Mouse (Mus musculus): ENCODE results near the gene Rnf7. TPM values are rescaled to one million over a fixed set of nuclear protein-coding genes. Genes with fewer than 3 reads are reported as not detected.
A peak's percentile ranks its signal among the peaks of the same experiment; 100 is the strongest.

Gene Rnf7
- polyA plus RNA-seq, 1 experiment from 2014 or later, result 208 TPM

DNA sequence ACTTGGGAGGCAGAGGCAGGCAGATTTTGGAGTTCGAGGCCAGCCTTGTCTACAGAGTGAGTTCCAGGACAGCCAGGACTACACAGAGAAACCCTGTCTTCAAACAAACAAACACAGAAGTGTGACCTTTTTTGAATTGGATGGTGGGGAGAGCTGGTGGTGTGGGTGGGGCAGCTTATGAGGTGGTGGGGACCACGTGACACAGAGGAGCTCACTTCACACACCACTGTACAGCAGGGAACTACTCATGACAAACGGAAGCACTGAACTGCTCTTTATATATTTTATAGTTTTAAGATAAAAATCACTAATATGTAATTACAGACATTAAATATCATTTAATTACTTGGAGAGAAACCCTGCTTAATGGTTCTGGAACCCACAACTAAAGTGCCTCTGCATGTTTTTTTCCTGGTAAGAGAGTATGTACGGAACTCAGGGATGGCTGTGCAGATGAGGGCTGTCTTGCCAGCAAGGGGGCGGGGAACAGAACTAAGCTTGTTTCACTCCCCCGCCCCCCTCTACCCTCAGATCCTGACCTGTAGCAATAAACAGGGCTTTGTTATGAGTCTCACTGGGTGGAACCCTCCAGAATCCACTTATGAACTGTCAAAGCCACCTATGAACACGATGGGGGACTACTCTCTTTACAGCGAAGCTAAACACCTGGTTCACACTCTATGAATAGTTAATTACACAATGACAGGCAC lies 8.8 kb downstream of the Rnf7 start:
- WGBS, result 63% methylated on average over 8 of the region's 8 CpGs
- H3K36me3 ChIP-seq, result peaks cover 74% of the 10 kb centered on the region
- no peak overlapping the region for H3K27ac ChIP-seq (replicated peaks)
- H3K9me3 ChIP-seq, result no peaks in the 10 kb centered on the region
- H3K4me3 ChIP-seq, result no peak overlapping the region
- no peak overlapping the region for H3K9ac ChIP-seq
- peaks cover 4% of the 10 kb centered on the region for H3K4me1 ChIP-seq
- no peaks in the 10 kb centered on the region for H3K27me3 ChIP-seq (replicated peaks)
- no peak overlapping the region for H3K4me2 ChIP-seq
- ATAC-seq (ENCODE audit: extremely low read depth, insufficient number of reproducible peaks, low FRiP score, low TSS enrichment), result no peak

DNA sequence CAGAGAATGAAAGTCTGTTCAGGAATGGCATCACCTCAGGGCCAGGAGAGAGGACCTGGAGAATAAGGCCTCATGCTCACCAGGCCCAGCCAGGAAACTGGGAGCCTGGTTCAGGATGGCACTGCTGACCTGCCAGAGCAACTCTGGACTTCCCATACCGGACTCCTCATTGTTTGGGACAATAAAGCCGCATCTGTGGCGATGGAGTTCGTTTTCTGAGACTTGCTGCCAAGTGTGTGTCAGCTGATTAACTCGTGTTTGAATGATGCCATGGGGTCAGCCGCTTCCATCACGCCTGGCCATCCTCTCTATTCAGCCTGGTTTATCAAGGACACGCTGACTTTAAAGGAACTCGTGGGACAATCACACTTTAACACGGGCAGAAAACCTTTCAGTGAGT lies 14.8 kb downstream of the Rnf7 start:
- no peak overlapping the region for H3K27ac ChIP-seq (replicated peaks)
- 68% methylated on average over 10 of the region's 10 CpGs for WGBS
- H3K4me1 ChIP-seq, result no peaks in the 10 kb centered on the region
- ATAC-seq (ENCODE audit: extremely low read depth, insufficient number of reproducible peaks, low FRiP score, low TSS enrichment), result no peak
- H3K4me3 ChIP-seq, result no peak overlapping the region
- H3K9me3 ChIP-seq, result peaks cover 14% of the 10 kb centered on the region
- H3K4me2 ChIP-seq, result no peak overlapping the region
- no peaks in the 10 kb centered on the region for H3K27me3 ChIP-seq (replicated peaks)
- peaks cover 78% of the 10 kb centered on the region for H3K36me3 ChIP-seq
- no peak overlapping the region for H3K9ac ChIP-seq

DNA sequence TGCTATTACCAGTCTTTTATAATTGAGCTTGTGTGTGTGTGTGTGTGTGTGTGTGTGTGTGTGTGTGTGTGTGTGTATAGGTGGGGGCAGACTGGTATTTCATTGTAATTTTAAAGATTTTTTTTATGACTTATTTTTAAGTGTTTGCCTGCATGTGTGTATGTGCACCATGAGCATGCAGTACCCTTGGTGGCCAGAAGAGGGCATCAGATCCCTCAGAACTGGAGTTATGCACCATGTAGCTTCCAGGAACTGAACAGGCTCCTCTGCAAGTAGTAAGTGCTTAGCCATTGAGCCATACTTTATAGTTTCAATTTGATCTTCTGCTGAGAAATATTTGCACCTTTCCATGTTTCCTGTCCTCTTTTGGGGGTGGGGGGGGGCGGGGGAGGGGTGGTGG lies 16.9 kb downstream of the Rnf7 start:
- Histone ChIP-seq H3K4me1 (no peaks in the 10 kb centered on the region), H3K4me3 (no peak overlapping the region), H3K9ac (no peak overlapping the region), H3K9me3 (peaks cover 14% of the 10 kb centered on the region), H3K27ac (replicated peaks) (no peak overlapping the region), H3K27me3 (replicated peaks) (no peaks in the 10 kb centered on the region), H3K4me2 (no peak overlapping the region), H3K36me3 (peaks cover 58% of the 10 kb centered on the region)
- WGBS, result 65% methylated on average over 1 of the region's 1 CpGs
- ATAC-seq (ENCODE audit: extremely low read depth, insufficient number of reproducible peaks, low FRiP score, low TSS enrichment), result no peak

DNA sequence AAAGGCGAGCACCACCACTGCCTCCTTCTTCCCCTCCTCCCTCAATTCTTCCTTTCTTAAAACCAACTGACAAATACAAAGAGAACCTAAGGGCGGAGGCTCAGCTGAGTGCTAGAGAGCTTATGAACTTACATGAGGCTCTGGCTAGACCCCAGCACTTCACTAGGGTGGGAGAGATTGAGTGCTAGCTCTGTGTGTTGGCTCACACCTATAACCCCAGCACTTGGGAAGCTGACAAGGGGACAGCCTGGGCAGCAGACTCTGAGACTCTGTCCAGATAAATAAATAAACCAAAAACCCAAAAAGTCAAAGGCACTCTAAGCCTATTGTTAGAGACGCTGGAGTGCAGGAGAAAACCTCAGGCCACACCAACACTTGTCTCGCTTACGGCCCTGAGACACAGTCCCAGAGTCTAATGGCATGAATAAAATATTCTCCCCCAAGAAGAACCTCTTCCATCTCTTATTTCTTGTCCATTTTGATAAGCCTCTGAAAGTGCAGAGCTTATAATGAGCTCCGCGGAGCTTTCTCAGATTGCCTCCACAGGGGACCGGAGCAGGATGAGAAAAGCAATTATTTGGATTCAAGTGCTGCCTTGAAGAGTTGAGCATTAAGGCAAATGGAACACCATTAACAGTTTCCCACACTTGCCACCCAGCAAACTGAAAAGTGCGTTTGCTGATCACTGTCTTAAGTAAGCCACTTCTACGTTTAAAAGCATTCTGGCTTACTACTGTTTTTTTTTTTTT lies 18.2 kb downstream of the Rnf7 start:
- Histone ChIP-seq H3K27ac (replicated peaks) (no peak overlapping the region), H3K4me3 (no peak overlapping the region), H3K9me3 (peaks cover 14% of the 10 kb centered on the region), H3K4me2 (no peak overlapping the region), H3K9ac (no peak overlapping the region), H3K27me3 (replicated peaks) (no peaks in the 10 kb centered on the region), H3K36me3 (peaks cover 46% of the 10 kb centered on the region), H3K4me1 (no peaks in the 10 kb centered on the region)
- WGBS, result 73% methylated on average over 10 of the region's 10 CpGs
- ATAC-seq (ENCODE audit: extremely low read depth, insufficient number of reproducible peaks, low FRiP score, low TSS enrichment), result no peak

DNA sequence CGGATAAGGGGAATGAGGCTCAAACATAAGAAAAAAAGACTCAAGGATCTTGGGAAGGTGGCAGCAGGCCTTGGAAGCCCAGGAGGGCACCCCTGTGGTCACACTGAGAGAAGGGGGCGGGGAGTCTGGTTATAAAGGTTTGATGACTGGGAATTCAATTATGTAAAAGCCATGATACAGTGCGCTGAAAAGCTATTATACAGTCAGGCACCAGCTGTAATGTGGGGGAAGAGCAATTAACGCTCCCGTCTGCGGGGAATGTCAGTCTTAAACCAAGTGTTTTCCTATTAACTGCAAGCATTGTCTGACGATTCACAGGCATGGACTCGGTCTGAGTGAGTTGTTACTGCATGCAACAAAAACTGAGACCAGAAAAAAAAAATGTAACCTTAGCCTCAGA lies 22.9 kb downstream of the Rnf7 start:
- no peak overlapping the region for H3K4me3 ChIP-seq
- no peak overlapping the region for H3K9ac ChIP-seq
- ATAC-seq (ENCODE audit: extremely low read depth, insufficient number of reproducible peaks, low FRiP score, low TSS enrichment), result no peak
- H3K36me3 ChIP-seq, result peaks cover 3% of the 10 kb centered on the region; the same call in 1 of the 2 replicates
- WGBS, result 76% methylated on average over 8 of the region's 8 CpGs
- H3K4me2 ChIP-seq, result no peak overlapping the region
- H3K9me3 ChIP-seq, result 0 out of 2 replicates have a peak, but pooled peaks cover 3% of the 10 kb centered on the region
- H3K27ac ChIP-seq (replicated peaks), result no peak overlapping the region
- H3K27me3 ChIP-seq (replicated peaks), result no peaks in the 10 kb centered on the region
- peaks cover 11% of the 10 kb centered on the region for H3K4me1 ChIP-seq

DNA sequence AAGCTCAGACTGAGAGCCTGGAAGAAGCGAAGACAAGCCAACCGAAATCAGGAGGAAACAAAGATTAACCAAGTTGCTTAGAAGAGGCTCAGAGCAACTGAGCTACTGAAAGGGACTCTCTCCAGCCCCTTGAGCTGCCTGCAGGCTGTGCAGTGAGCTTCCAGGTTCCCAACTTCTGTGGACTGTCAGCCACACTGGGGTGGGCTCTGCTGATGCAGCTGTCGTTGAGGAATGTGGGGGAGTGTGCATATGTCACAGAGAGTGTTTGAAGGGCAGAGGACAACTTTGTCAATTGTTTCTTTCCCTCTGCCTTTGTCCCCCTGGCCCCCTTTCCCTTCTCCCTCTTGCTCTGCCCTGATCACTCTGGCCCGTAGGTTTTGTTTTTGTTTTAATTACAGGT lies 25.5 kb downstream of the Rnf7 start:
- Histone ChIP-seq H3K9ac (no peak overlapping the region), H3K27ac (replicated peaks) (no peak overlapping the region), H3K4me2 (no peak overlapping the region), H3K4me3 (no peak overlapping the region), H3K36me3 (no peaks in the 10 kb centered on the region), H3K9me3 (0 out of 2 replicates have a peak, but pooled peaks cover 3% of the 10 kb centered on the region), H3K27me3 (replicated peaks) (no peaks in the 10 kb centered on the region), H3K4me1 (peaks cover 13% of the 10 kb centered on the region)
- no peak for ATAC-seq (ENCODE audit: extremely low read depth, insufficient number of reproducible peaks, low FRiP score, low TSS enrichment)
- 69% methylated on average over 4 of the region's 4 CpGs for WGBS

DNA sequence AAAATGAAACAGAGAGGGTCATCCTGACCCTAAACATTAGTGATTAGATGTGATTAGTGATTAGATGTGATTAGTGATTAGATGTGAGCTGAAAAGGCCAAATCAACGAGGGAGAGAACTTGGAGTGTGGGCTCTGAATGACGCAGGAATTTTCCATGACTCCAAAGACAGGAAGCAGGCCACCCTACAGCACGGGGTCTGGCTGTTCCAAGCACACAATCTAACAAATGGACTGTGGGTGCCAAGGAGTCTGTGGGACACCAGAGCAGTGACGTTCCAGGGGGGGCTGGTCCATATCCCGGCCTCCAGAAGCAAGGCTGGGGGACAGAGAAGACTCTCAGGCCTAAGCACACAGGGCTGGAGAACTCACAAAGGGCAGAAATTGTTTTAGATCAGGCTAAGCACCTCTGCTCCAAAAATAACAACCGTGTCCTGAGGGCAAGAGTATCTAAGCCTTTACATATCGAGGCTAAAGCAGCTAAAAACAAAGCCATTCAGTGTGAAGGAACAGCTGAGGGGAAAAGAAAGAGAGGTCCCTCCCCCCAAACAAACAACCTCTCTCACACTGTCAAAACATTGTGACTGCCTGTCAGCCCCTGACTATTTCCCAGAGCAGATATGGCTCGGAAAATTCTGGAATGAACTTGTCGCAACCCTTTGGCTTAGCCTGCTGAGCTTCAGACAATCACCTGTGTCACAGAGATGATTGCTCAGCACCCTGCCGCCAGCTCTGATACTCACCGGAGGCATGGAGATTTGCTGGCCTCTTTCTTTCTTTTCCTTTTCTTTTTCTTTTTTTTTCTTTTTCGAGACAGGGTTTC lies 27.4 kb downstream of the Rnf7 start:
- Histone ChIP-seq H3K9ac (peak overlapping the region; percentile 56), H3K36me3 (no peaks in the 10 kb centered on the region), H3K4me1 (peaks cover 13% of the 10 kb centered on the region), H3K4me2 (0 out of 2 replicates have a peak overlapping the region, but pooled peaks have one; percentile 1), H3K27ac (replicated peaks) (peak overlapping the region; percentile 84), H3K4me3 (no peak overlapping the region), H3K27me3 (replicated peaks) (no peaks in the 10 kb centered on the region), H3K9me3 (0 out of 2 replicates have a peak, but pooled peaks cover 3% of the 10 kb centered on the region)
- 24% methylated on average over 12 of the region's 12 CpGs for WGBS
- ATAC-seq (ENCODE audit: extremely low read depth, insufficient number of reproducible peaks, low FRiP score, low TSS enrichment), result peak; percentile 69

DNA sequence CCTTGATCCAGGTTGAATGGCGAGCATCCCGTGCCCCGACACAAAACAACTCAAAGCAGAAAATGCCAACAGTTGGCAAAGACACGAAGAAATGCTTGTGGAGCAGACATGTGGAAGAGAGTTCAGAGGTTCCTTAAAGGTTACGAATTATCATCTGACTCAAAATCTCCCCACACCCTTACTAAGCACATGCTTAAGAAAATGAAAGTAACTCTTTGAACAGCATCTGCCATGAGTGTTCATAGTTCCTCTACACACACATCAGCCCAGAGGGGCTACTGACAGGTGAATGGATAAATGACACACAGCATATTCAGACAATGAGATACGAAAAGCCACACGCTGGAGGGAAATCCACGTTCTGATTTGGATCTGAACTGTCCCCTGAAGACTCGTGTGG lies 29.0 kb downstream of the Rnf7 start:
- Histone ChIP-seq H3K9ac (no peak overlapping the region), H3K27ac (replicated peaks) (no peak overlapping the region), H3K4me1 (peaks cover 19% of the 10 kb centered on the region), H3K4me3 (no peak overlapping the region), H3K36me3 (no peaks in the 10 kb centered on the region), H3K9me3 (0 out of 2 replicates have a peak, but pooled peaks cover 3% of the 10 kb centered on the region), H3K4me2 (no peak overlapping the region), H3K27me3 (replicated peaks) (no peaks in the 10 kb centered on the region)
- no peak for ATAC-seq (ENCODE audit: extremely low read depth, insufficient number of reproducible peaks, low FRiP score, low TSS enrichment)
- 85% methylated on average over 9 of the region's 9 CpGs for WGBS

DNA sequence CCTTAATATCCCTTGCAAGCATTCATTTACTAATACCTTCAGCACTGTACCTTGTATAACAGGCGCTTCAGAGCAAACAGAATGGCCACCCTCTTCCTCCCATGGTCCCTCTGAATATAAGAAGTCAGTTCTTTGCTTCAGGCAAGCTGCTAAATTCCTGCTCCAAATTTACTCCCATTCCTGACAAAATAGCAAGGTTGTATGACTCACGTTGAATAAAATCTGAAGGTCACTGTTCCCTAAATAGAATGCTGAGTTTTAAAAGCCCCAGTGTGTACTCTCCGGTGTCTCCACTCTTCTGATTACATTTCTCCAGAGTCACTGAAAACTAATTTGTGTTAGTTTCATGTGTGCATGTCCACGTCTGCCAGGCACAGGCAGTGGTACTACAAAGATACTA lies 33.1 kb downstream of the Rnf7 start:
- H3K27me3 ChIP-seq (replicated peaks), result no peaks in the 10 kb centered on the region
- no peak for ATAC-seq (ENCODE audit: extremely low read depth, insufficient number of reproducible peaks, low FRiP score, low TSS enrichment)
- WGBS, result 42% methylated on average over 4 of the region's 4 CpGs
- no peak overlapping the region for H3K4me3 ChIP-seq
- H3K36me3 ChIP-seq, result no peaks in the 10 kb centered on the region
- H3K9ac ChIP-seq, result no peak overlapping the region
- no peak overlapping the region for H3K4me2 ChIP-seq
- peaks cover 5% of the 10 kb centered on the region; the same call in 1 of the 2 replicates for H3K4me1 ChIP-seq
- H3K27ac ChIP-seq (replicated peaks), result no peak overlapping the region
- H3K9me3 ChIP-seq, result no peaks in the 10 kb centered on the region

DNA sequence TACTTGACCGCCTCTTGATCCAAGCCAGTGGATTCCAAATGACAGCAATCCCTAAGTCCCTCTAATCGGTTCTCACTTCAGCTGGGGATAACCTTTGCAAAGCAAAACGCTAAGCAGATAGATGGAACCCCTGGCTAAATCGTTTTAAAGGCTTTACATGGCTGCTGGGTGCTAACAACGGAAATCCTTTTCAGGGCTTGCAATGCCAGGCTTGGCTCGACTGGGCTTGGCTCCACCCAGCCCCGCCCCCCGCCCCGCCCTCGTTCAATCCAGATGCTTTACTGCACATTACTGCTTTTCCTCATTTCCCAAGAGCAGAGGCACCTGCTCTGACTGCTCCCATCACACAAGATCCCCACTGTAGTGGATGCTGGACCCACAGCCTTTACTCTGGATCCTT lies 36.4 kb downstream of the Rnf7 start:
- H3K4me3 ChIP-seq, result no peak overlapping the region
- no peak overlapping the region for H3K9ac ChIP-seq
- no peak overlapping the region for H3K27ac ChIP-seq (replicated peaks)
- no peaks in the 10 kb centered on the region for H3K9me3 ChIP-seq
- 18% methylated on average over 10 of the region's 10 CpGs for WGBS
- no peaks in the 10 kb centered on the region for H3K27me3 ChIP-seq (replicated peaks)
- H3K4me2 ChIP-seq, result no peak overlapping the region
- H3K4me1 ChIP-seq, result peaks cover 22% of the 10 kb centered on the region
- no peak for ATAC-seq (ENCODE audit: extremely low read depth, insufficient number of reproducible peaks, low FRiP score, low TSS enrichment)
- H3K36me3 ChIP-seq, result no peaks in the 10 kb centered on the region

DNA sequence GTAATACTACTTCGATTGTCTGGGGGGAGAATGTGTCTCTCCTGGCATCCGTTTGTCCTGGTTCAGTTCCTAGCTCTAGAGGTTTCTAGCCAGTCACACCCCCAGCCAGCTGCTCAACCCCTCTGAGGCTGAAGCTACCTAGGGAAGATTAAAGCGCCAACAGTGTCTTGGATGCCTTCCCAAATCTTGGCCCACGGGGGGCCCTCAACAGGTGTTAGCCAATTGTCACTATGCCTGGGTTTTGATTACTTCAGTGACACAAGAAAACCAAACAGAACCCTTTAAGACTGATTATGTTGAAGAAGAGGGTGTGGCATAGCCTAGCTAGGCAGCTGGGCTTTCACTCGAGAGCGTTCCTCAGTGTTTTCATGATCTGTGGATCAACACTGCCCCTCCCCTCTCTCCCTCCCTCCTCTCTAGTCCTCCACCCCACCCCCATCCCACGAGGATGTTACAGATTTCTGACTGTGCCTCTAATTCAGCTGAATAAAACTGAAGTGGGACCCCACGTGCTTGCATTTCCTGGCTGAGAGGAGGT lies 40.1 kb downstream of the Rnf7 start:
- Histone ChIP-seq H3K27me3 (replicated peaks) (no peaks in the 10 kb centered on the region), H3K4me3 (peak overlapping the region; percentile 54), H3K4me1 (peaks cover 39% of the 10 kb centered on the region), H3K4me2 (peak overlapping the region; percentile 76), H3K36me3 (no peaks in the 10 kb centered on the region), H3K27ac (replicated peaks) (peak overlapping the region; percentile 87), H3K9ac (peak overlapping the region; percentile 80), H3K9me3 (no peaks in the 10 kb centered on the region)
- no peak; the same call in 1 of the 2 replicates for ATAC-seq (ENCODE audit: extremely low read depth, insufficient number of reproducible peaks, low FRiP score, low TSS enrichment)
- 8% methylated on average over 8 of the region's 8 CpGs for WGBS
